8 mouse cellular contexts compared by ENCODE assay signal in genomic region chr6:146634015-146634722, GRCm38 (mm10). TPM values are rescaled to one million over a fixed set of nuclear protein-coding genes. Genes with fewer than 3 reads are reported as not detected.
DNase-seq lines count a peak whose midpoint lies in the region; ATAC-seq and TF ChIP-seq lines count a peak whose summit lies in the region.

No protein-coding gene starts in this region.

- no peak for DNase-seq in Patski (ENCODE audit: low read depth, low spot score)
- DNase-seq in cerebellum, postnatal 25 days = peak; percentile 84 to 91
- peak; percentile 44 to 53 for DNase-seq in frontal cortex, postnatal 25 days (ENCODE audit: low spot score in 2 of 2)
- DNase-seq in layer of hippocampus, postnatal 36 days = peak; percentile 71 to 72
- DNase-seq in lung, postnatal 25 days (ENCODE audit: low spot score) = peak; percentile 51
- DNase-seq in retina, adult 2 months (ENCODE audit: low read depth, low spot score) = peak; percentile 68
- DNase-seq in thymus, postnatal 14 days = peak; percentile 87

- no peaks in the 10 kb centered on the region for H3K36me3 ChIP-seq in hindbrain, embryonic 13.5 days

- no peaks in the 10 kb centered on the region for H3K27me3 ChIP-seq in Patski
- no peaks in the 10 kb centered on the region for H3K27me3 ChIP-seq in hindbrain, embryonic 13.5 days

- CTCF ChIA-PET in Patski (lab: Charles Lee) = no interaction called here

- in situ Hi-C loops in Patski (cut with MboI; ENCODE audit: low pct_unique_long_range_greater_than_20kb) = no loop called here

- POLR2A ChIA-PET in Patski (lab: Charles Lee) = interaction anchor here (0.6 to 0.7 kb wide), 2 partner anchors 90 to 127 kb away, joined by 3 to 4 read pairs; no protein-coding TSS in a partner anchor

- no peak for TF ChIP-seq CTCF in Patski (IDR thresholded peaks at IDR 0.05)

- peak overlapping the region; percentile 72 for H3K4me3 ChIP-seq in hindbrain, embryonic 13.5 days

- H3K9ac ChIP-seq in hindbrain, embryonic 13.5 days = peak overlapping the region; percentile 84

- peak; percentile 80 for ATAC-seq in Patski
- ATAC-seq in hindbrain, embryonic 13.5 days (ENCODE audit: low FRiP score) = peak; percentile 92

- peaks cover 18% of the 10 kb centered on the region for H3K4me1 ChIP-seq in hindbrain, embryonic 13.5 days (replicated peaks)

- H3K4me2 ChIP-seq in hindbrain, embryonic 13.5 days = peak overlapping the region; percentile 66

- H3K9me3 ChIP-seq in hindbrain, embryonic 13.5 days = no peaks in the 10 kb centered on the region

- peak overlapping the region; percentile 89 for H3K27ac ChIP-seq in hindbrain, embryonic 13.5 days

- under 1% methylated on average over 81 of the region's 82 CpGs for WGBS in hindbrain, embryonic 13.5 days

RNA-seq across cellular contexts. Expression of gene Med21, which starts 8.2 kb away (rescaled TPM):
- polyA plus RNA-seq in Patski (2021) = 99.0 TPM
- 113 and 119 TPM in 2 replicates for polyA plus RNA-seq in hindbrain, embryonic 13.5 days (2015; fragmentation: Nextera tagmentation; extraction: Ambion mirVana)
- 10 to 100 TPM; 47.3 to 49.8 TPM for total RNA-seq in layer of hippocampus, postnatal 36 days (2021)

RNA-seq across cellular contexts. Expression of gene Tm7sf3, which starts 8.5 kb away (rescaled TPM):
- polyA plus RNA-seq in Patski (2021) = 54.8 TPM
- 29.8 and 30.1 TPM in 2 replicates for polyA plus RNA-seq in hindbrain, embryonic 13.5 days (2015; fragmentation: Nextera tagmentation; extraction: Ambion mirVana)
- total RNA-seq in layer of hippocampus, postnatal 36 days (2021) = 10 to 100 TPM; 41.3 to 42.0 TPM

RNA-seq across cellular contexts. Expression of gene Ints13, which starts 56.5 kb away (rescaled TPM):
- polyA plus RNA-seq in Patski (2021) = 54.7 TPM
- polyA plus RNA-seq in hindbrain, embryonic 13.5 days (2015; fragmentation: Nextera tagmentation; extraction: Ambion mirVana) = 60.4 and 60.8 TPM in 2 replicates
- 10 to 100 TPM; 41.1 to 51.9 TPM for total RNA-seq in layer of hippocampus, postnatal 36 days (2021)

RNA-seq across cellular contexts. Expression of gene Fgfr1op2, which starts 57.2 kb away (rescaled TPM):
- polyA plus RNA-seq in Patski (2021) = 75.5 TPM
- polyA plus RNA-seq in hindbrain, embryonic 13.5 days (2015; fragmentation: Nextera tagmentation; extraction: Ambion mirVana) = 48.7 and 53.1 TPM in 2 replicates
- 100 to 1,000 TPM; 109 to 114 TPM for total RNA-seq in layer of hippocampus, postnatal 36 days (2021)
